In genomic region chr2:18815336-18815965, GRCm38 (mm10) we compare ENCODE assay signal across 17 mouse cellular contexts.
DNase-seq lines count a peak whose midpoint lies in the region.
"Had no signal": no experiment of that assay in that cellular context is flagged by ENCODE, and none has a peak within 500 bp of the region (broad histone marks: within the 10 kb centered on the region; RNA-seq: fewer than 3 reads in every experiment).

No protein-coding gene starts in this region.

- DNase-seq in cerebellum, adult 9-11 months = peak; percentile 12
- DNase-seq in cerebellum, adult 11 months = no peak
- DNase-seq in left cerebral cortex, postnatal 4 days = peak; percentile 65
- no peak for DNase-seq in left cerebral cortex, adult 18-20 months (ENCODE audit: low spot score in 2 of 2)
- peak; percentile 58 for DNase-seq in brain, adult 2 months (ENCODE audit: low read depth, low spot score)
- peak; percentile 23 to 30 for DNase-seq in cerebellum, postnatal 36 days
- no peak for DNase-seq in T-cell, adult 2 months (ENCODE audit: low spot score)
- DNase-seq: adrenal gland, adult 8-10 months; gastrocnemius, postnatal 25 days; heart, adult 18-20 months; heart, postnatal 36 days; kidney, adult 18-20 months; liver, embryonic 13.5 days; lung, adult 18-20 months; lung, postnatal 4 days; right cerebral cortex, postnatal 25 days; thymus, postnatal 14 days had no signal

- intact Hi-C loops in left cerebral cortex, postnatal 4 days (cut with DNase I) = no loop called here

Comparison
In these comparisons a context has a peak if more than half of its experiments do, and no peak if none do; other contexts are left out.
1. DNase-seq: peak in cerebellum, adult 9-11 months (single experiment), left cerebral cortex, postnatal 4 days (single experiment), brain, adult 2 months (single experiment) and cerebellum, postnatal 36 days (2 of 2); none in cerebellum, adult 11 months (single experiment), left cerebral cortex, adult 18-20 months (0 of 2) and T-cell, adult 2 months (single experiment).